Mouse (Mus musculus): ENCODE data around the gene Pebp1. TPM values are rescaled to one million over a fixed set of nuclear protein-coding genes. Genes with fewer than 3 reads are reported as not detected.
A peak's percentile ranks its signal among the peaks of the same experiment; 100 is the strongest.

Pebp1 gene
- polyA plus RNA-seq (2016; fragmentation: Nextera tagmentation; extraction: Ambion mirVana): 946 and 962 TPM in 2 replicates

- DNase-seq (ENCODE audit: low spot score): peak; percentile 97
- Histone ChIP-seq H3K4me3 (peak within 1 kb of the TSS; percentile 90), H3K27me3 (ENCODE audit: low read depth, poor library complexity, severe bottlenecking) (peaks cover 12% of the 10 kb centered on the region), H3K4me1 (peaks cover 31% of the 10 kb centered on the region), H3K27ac (replicated peaks) (peak within 1 kb of the TSS; percentile 91), H3K9me3 (replicated peaks) (no peaks in the 10 kb centered on the region), H3K36me3 (peaks cover 36% of the 10 kb centered on the region)
- under 1% methylated on average over 77 of the region's 77 CpGs for WGBS
Observed at GRCm38 (mm10) chr5:117286831-117287822, at the start of gene Pebp1. Gene Pebp1 (minus strand): TSS chr5:117287625.

GRCm38 (mm10) chr5:117330457-117330856 is 43.0 kb upstream of the Pebp1 start:
- H3K4me3 ChIP-seq: no peak overlapping the region
- H3K36me3 ChIP-seq: no peaks in the 10 kb centered on the region
- no peaks in the 10 kb centered on the region for H3K4me1 ChIP-seq
- no peaks in the 10 kb centered on the region for H3K27me3 ChIP-seq (ENCODE audit: low read depth, poor library complexity, severe bottlenecking)
- WGBS: 86% methylated on average over 7 of the region's 7 CpGs
- no peaks in the 10 kb centered on the region for H3K9me3 ChIP-seq (replicated peaks)
- DNase-seq (ENCODE audit: low spot score): no peak
- H3K27ac ChIP-seq (replicated peaks): no peak overlapping the region

DNA sequence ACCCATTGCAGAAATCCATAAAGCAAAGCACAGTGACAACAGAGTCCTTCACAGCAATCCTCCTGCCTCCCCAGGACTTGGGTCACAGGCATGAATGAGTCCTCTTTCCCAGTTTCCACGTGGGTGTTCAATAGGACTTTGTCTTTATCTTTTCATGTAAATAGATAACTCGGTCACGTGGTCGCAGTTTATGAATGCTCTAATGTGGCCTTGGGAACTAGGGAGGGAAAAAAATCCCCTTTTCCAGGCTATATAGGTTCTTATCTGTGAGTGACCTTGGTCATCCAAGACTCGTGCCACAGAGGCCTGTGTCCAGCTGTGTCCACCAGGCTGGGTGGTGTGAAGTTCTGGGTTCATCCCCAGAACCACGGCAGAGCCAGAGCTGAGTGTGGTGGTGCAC is 39.0 kb upstream of the Pebp1 start:
- Histone ChIP-seq H3K4me1 (no peaks in the 10 kb centered on the region), H3K4me3 (no peak overlapping the region), H3K9me3 (replicated peaks) (no peaks in the 10 kb centered on the region; the same call in 1 of the 2 replicates), H3K36me3 (no peaks in the 10 kb centered on the region), H3K27ac (replicated peaks) (no peak overlapping the region), H3K27me3 (ENCODE audit: low read depth, poor library complexity, severe bottlenecking) (peaks cover 4% of the 10 kb centered on the region; the same call in 1 of the 2 replicates)
- 85% methylated on average over 6 of the region's 6 CpGs for WGBS
- DNase-seq (ENCODE audit: low spot score): no peak

- Histone ChIP-seq H3K4me3 (no peak overlapping the region), H3K9me3 (replicated peaks) (no peaks in the 10 kb centered on the region; the same call in 1 of the 2 replicates), H3K4me1 (peaks cover 13% of the 10 kb centered on the region), H3K36me3 (no peaks in the 10 kb centered on the region), H3K27ac (replicated peaks) (no peak overlapping the region), H3K27me3 (ENCODE audit: low read depth, poor library complexity, severe bottlenecking) (peaks cover 29% of the 10 kb centered on the region)
- no peak for DNase-seq (ENCODE audit: low spot score)
- WGBS: 80% methylated on average over 9 of the region's 9 CpGs
Observed at GRCm38 (mm10) chr5:117323751-117324150, 36.3 kb upstream of the Pebp1 start.

DNA sequence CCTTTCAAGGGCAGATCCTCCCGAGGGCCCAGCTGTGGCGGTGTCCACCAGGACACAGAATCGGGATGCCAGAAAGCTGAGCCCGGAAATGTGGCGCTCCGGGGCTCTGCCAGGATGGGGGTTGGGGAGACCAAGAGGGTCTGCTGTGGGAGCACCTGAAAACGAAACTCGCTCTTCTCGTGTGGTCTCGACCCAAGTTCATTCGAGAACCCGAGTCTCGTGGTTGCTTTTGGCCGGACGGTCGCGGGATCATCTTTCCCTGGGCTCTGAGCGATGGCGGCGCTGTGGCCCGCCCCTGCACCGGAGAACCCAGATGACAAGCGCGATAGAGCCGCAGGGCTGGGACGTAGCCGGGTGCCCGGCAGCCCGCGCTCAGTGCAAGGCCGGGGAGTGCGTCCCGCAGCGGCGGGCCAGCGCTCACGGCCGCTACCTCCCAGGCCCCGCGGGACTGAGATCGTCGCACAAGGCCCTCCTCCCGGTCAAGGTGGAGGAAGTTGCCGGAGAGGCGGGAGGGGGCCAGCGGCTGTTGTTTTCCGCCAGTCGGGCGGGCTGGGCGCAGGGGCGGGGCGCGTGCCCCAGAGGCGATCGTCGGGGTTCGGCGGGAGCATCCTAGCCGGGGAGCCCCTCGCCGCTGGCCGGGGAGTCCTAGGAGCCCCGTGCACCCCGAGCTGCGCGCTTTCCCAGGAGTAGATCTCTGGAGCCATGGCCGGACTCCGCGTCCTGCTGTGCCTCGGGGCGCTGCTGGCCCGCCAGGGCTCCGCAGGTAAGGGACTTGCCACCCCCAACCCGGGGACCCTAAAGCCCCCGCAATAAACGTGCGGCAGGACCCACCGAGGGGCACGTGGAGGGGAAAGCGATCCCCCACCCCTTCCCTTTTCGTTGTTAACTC is 31.6 kb upstream of the Pebp1 start, which contains the start of gene Vsig10:
Gene Vsig10 (plus strand): TSS at position 343 of the 889 bp plus-strand sequence.
- under 1% methylated on average over 81 of the region's 81 CpGs for WGBS
- H3K27me3 ChIP-seq (ENCODE audit: low read depth, poor library complexity, severe bottlenecking): peaks cover 75% of the 10 kb centered on the region
- H3K27ac ChIP-seq (replicated peaks): peak within 1 kb of the TSS; percentile 86
- no peaks in the 10 kb centered on the region for H3K36me3 ChIP-seq
- H3K4me3 ChIP-seq: peak within 1 kb of the TSS; percentile 80
- peaks cover 35% of the 10 kb centered on the region for H3K4me1 ChIP-seq
- peak; percentile 78 for DNase-seq (ENCODE audit: low spot score)
- H3K9me3 ChIP-seq (replicated peaks): no peaks in the 10 kb centered on the region; the same call in 1 of the 2 replicates

- peak; percentile 23 for DNase-seq (ENCODE audit: low spot score)
- Histone ChIP-seq H3K36me3 (no peaks in the 10 kb centered on the region), H3K4me1 (peaks cover 41% of the 10 kb centered on the region), H3K9me3 (replicated peaks) (no peaks in the 10 kb centered on the region; the same call in 1 of the 2 replicates), H3K4me3 (no peak overlapping the region), H3K27ac (replicated peaks) (peak overlapping the region; percentile 49), H3K27me3 (ENCODE audit: low read depth, poor library complexity, severe bottlenecking) (peaks cover 62% of the 10 kb centered on the region)
- 20% methylated on average over 9 of the region's 9 CpGs for WGBS
Observed at GRCm38 (mm10) chr5:117314587-117315428, 27.4 kb upstream of the Pebp1 start.

DNA sequence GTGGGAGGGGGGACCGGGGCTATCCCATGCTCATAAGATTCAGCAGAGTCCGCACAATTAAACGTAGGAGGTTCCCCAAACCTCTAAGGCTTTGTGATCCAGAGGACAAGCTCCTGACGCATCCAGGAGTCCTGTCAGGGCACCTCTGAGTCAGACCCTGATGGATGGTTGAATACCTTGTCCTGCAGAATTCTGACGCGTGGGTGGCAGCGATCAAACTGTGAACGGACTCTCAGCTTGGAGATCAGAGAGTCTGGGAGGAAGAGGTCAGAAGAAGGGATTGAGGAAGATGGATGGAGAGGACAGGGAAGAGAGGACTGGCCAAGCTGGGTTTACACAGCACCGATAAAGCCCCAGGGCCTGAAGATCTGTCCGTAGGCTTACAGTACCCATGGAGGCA is 26.5 kb upstream of the Pebp1 start:
- no peak for DNase-seq (ENCODE audit: low spot score)
- Histone ChIP-seq H3K36me3 (no peaks in the 10 kb centered on the region), H3K9me3 (replicated peaks) (no peaks in the 10 kb centered on the region; the same call in 1 of the 2 replicates), H3K4me1 (peaks cover 32% of the 10 kb centered on the region), H3K27me3 (ENCODE audit: low read depth, poor library complexity, severe bottlenecking) (peaks cover 53% of the 10 kb centered on the region), H3K4me3 (peak overlapping the region; percentile 32), H3K27ac (replicated peaks) (peak overlapping the region; percentile 49; the same call in 1 of the 2 replicates)
- 43% methylated on average over 10 of the region's 10 CpGs for WGBS

GRCm38 (mm10) chr5:117313420-117313819 is 26.0 kb upstream of the Pebp1 start:
- 30% methylated on average over 14 of the region's 14 CpGs for WGBS
- Histone ChIP-seq H3K4me1 (peaks cover 27% of the 10 kb centered on the region), H3K36me3 (no peaks in the 10 kb centered on the region), H3K9me3 (replicated peaks) (no peaks in the 10 kb centered on the region; the same call in 1 of the 2 replicates), H3K4me3 (peak overlapping the region; percentile 32), H3K27me3 (ENCODE audit: low read depth, poor library complexity, severe bottlenecking) (peaks cover 51% of the 10 kb centered on the region), H3K27ac (replicated peaks) (no peak overlapping the region)
- peak; percentile 32 for DNase-seq (ENCODE audit: low spot score)

DNA sequence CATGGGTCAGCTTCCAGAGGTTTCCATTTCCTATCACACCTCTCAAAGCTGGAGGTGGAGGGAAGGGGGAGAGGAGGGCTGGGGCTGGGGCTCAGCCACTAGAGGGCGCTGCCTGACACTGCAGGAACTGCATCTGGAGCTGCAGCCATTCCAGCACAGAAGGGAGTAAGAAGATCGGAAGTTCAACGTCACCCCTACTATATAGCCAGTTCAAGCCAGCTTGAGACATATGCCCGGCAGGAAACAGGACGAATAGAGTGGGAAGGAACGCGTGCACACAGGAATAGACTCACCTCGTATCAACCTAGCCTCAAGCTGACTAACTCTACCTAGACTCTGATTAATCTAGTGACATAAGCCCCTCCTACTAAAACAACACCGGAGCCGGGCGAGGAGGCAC is 20.3 kb upstream of the Pebp1 start:
- H3K36me3 ChIP-seq: no peaks in the 10 kb centered on the region
- WGBS: 38% methylated on average over 11 of the region's 11 CpGs
- H3K4me3 ChIP-seq: no peak overlapping the region
- DNase-seq (ENCODE audit: low spot score): peak; percentile 62
- H3K27ac ChIP-seq (replicated peaks): no peak overlapping the region
- 0 out of 2 replicates have a peak, but pooled peaks cover 4% of the 10 kb centered on the region for H3K9me3 ChIP-seq (replicated peaks)
- H3K27me3 ChIP-seq (ENCODE audit: low read depth, poor library complexity, severe bottlenecking): no peaks in the 10 kb centered on the region
- H3K4me1 ChIP-seq: peaks cover 13% of the 10 kb centered on the region

- H3K36me3 ChIP-seq: no peaks in the 10 kb centered on the region
- WGBS: 92% methylated on average over 2 of the region's 2 CpGs
- H3K27ac ChIP-seq (replicated peaks): no peak overlapping the region
- H3K4me1 ChIP-seq: peaks cover 13% of the 10 kb centered on the region
- no peaks in the 10 kb centered on the region for H3K27me3 ChIP-seq (ENCODE audit: low read depth, poor library complexity, severe bottlenecking)
- H3K9me3 ChIP-seq (replicated peaks): 0 out of 2 replicates have a peak, but pooled peaks cover 4% of the 10 kb centered on the region
- DNase-seq (ENCODE audit: low spot score): no peak
- no peak overlapping the region for H3K4me3 ChIP-seq
Observed at GRCm38 (mm10) chr5:117306826-117307225, 19.4 kb upstream of the Pebp1 start.

GRCm38 (mm10) chr5:117305754-117306153 is 18.3 kb upstream of the Pebp1 start:
- Histone ChIP-seq H3K4me1 (peaks cover 13% of the 10 kb centered on the region), H3K4me3 (no peak overlapping the region), H3K36me3 (no peaks in the 10 kb centered on the region), H3K27ac (replicated peaks) (no peak overlapping the region), H3K27me3 (ENCODE audit: low read depth, poor library complexity, severe bottlenecking) (no peaks in the 10 kb centered on the region), H3K9me3 (replicated peaks) (0 out of 2 replicates have a peak, but pooled peaks cover 4% of the 10 kb centered on the region)
- WGBS: 95% methylated on average over 5 of the region's 5 CpGs
- no peak for DNase-seq (ENCODE audit: low spot score)

Measured in midbrain, embryonic 10.5 days (tissue).